Mouse (Mus musculus) layer of hippocampus, postnatal 36 days (tissue): ENCODE measurements at regions not wholly inside any gene's neighbourhood (a gene's known extent, or its start where the extent isn't known, plus 50 kb on each side); places are given as distances from the start of the nearest gene placed in this dataset.

Experiments
- DNase-seq, 2 experiments: peaks; one replicate each; pipeline ENCODE4 v3.0.0; 2022

- DNase-seq: no peak
These were observed 56.6 kb downstream of the Sucnr1 start for GRCm38 (mm10) chr3:60138319-60138718.

- no peak for DNase-seq
These were observed 78.2 kb downstream of the Sucnr1 start for GRCm38 (mm10) chr3:60159865-60160264.

GRCm38 (mm10) chr3:60167633-60168032 lies 86.0 kb downstream of the Sucnr1 start:
- DNase-seq: no peak

GRCm38 (mm10) chr3:60168135-60168926 lies 86.7 kb downstream of the Sucnr1 start:
- DNase-seq: no peak

GRCm38 (mm10) chr3:60169606-60170005 lies 87.9 kb downstream of the Sucnr1 start:
- DNase-seq: no peak

- DNase-seq: no peak
These were observed 102.8 kb downstream of the Sucnr1 start for GRCm38 (mm10) chr3:60184481-60184880.

GRCm38 (mm10) chr3:60196031-60196430 lies 114.4 kb downstream of the Sucnr1 start:
- DNase-seq: no peak

- no peak for DNase-seq
These were observed 126.3 kb downstream of the Sucnr1 start for GRCm38 (mm10) chr3:60207936-60208335.

- DNase-seq: no peak
These were observed 137.3 kb downstream of the Sucnr1 start for GRCm38 (mm10) chr3:60218938-60219337.

GRCm38 (mm10) chr3:60240664-60241063 lies 159.0 kb downstream of the Sucnr1 start:
- DNase-seq: no peak

- no peak for DNase-seq
These were observed 185.2 kb downstream of the Sucnr1 start for GRCm38 (mm10) chr3:60266666-60267415.

- no peak for DNase-seq
These were observed 185.9 kb downstream of the Sucnr1 start for GRCm38 (mm10) chr3:60267416-60268174.

GRCm38 (mm10) chr3:60270463-60270862 lies 188.8 kb downstream of the Sucnr1 start:
- no peak for DNase-seq

GRCm38 (mm10) chr3:60273744-60274143 lies 192.1 kb downstream of the Sucnr1 start:
- no peak for DNase-seq

GRCm38 (mm10) chr3:60275249-60275838 lies 193.7 kb downstream of the Sucnr1 start:
- DNase-seq: no peak

- no peak for DNase-seq
These were observed 194.8 kb upstream of the Mbnl1 start for GRCm38 (mm10) chr3:60277791-60278190.

- DNase-seq: no peak
These were observed 191.4 kb upstream of the Mbnl1 start for GRCm38 (mm10) chr3:60281229-60281628.

GRCm38 (mm10) chr3:60281959-60282495 lies 190.6 kb upstream of the Mbnl1 start:
- DNase-seq: no peak

- no peak for DNase-seq
These were observed 180.5 kb upstream of the Mbnl1 start for GRCm38 (mm10) chr3:60292142-60292541.

- no peak for DNase-seq
These were observed 179.7 kb upstream of the Mbnl1 start for GRCm38 (mm10) chr3:60292940-60293339.

GRCm38 (mm10) chr3:60305399-60305798 lies 167.2 kb upstream of the Mbnl1 start:
- DNase-seq: no peak

GRCm38 (mm10) chr3:60310402-60310801 lies 162.2 kb upstream of the Mbnl1 start:
- no peak for DNase-seq
